Mouse (Mus musculus): Measurements from ENCODE around the gene Wdr11. TPM values are rescaled to one million over a fixed set of nuclear protein-coding genes. Genes with fewer than 3 reads are reported as not detected.

Wdr11 gene
- 39.4 and 44.3 TPM in 2 replicates for polyA plus RNA-seq (2014; fragmentation: Nextera tagmentation; extraction: Ambion mirVana)

- Histone ChIP-seq H3K4me3 (ENCODE audit: low read depth, low read length) (peak within 1 kb of the TSS; percentile 77), H3K27ac (ENCODE audit: low read depth, low read length) (peak within 1 kb of the TSS; percentile 88), H3K36me3 (ENCODE audit: control insufficient read depth, insufficient read depth, low read length) (no peaks in the 10 kb centered on the region), H3K4me2 (ENCODE audit: low read depth) (peak within 1 kb of the TSS; percentile 72), H3K27me3 (ENCODE audit: control insufficient read depth, insufficient read depth, low read length) (no peaks in the 10 kb centered on the region), H3K9me3 (ENCODE audit: control insufficient read depth, low read length) (no peaks in the 10 kb centered on the region), H3K4me1 (ENCODE audit: control insufficient read depth, insufficient read depth, low read length) (no peaks in the 10 kb centered on the region), H3K9ac (ENCODE audit: low read length) (peak within 1 kb of the TSS; percentile 90)
- DNase-seq (ENCODE audit: low spot score), result peak; percentile 81
- peak; percentile 72 for ATAC-seq (ENCODE audit: insufficient read depth, low FRiP score, low TSS enrichment)
- 3% methylated on average over 37 of the region's 37 CpGs for WGBS
These were observed at the start of gene Wdr11 for GRCm38 (mm10) chr7:129591371-129592131. Gene Wdr11, plus strand, starts transcription at chr7:129591863.

DNA sequence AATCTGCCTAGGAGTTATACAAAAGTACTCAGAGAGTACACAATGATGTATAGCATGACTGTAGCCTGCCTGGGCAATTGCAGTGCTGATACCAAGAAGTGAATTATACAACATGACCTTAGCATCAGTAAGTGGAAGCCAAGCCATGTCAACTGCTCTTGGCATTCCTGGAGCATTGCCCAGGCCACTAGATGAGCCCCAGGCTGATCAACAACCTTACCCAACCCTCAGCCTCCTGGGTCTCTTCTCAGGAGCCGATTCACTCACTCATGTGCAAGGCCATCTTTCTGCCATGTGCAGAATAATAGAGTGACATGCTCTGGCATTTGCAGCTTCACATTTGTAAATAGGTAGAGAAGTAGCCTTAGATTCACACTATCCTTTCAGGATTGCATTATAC is 24.1 kb upstream of the Wdr11 start:
- Histone ChIP-seq H3K4me2 (ENCODE audit: low read depth) (no peak overlapping the region), H3K36me3 (ENCODE audit: control insufficient read depth, insufficient read depth, low read length) (no peaks in the 10 kb centered on the region), H3K4me1 (ENCODE audit: control insufficient read depth, insufficient read depth, low read length) (no peaks in the 10 kb centered on the region), H3K4me3 (ENCODE audit: low read depth, low read length) (no peak overlapping the region), H3K27ac (ENCODE audit: low read depth, low read length) (no peak overlapping the region), H3K9me3 (ENCODE audit: control insufficient read depth, low read length) (no peaks in the 10 kb centered on the region), H3K9ac (ENCODE audit: low read length) (no peak overlapping the region), H3K27me3 (ENCODE audit: control insufficient read depth, insufficient read depth, low read length) (no peaks in the 10 kb centered on the region)
- 91% methylated on average over 1 of the region's 1 CpGs for WGBS
- ATAC-seq (ENCODE audit: insufficient read depth, low FRiP score, low TSS enrichment) (no peak), DNase-seq (ENCODE audit: low spot score) (no peak)

DNA sequence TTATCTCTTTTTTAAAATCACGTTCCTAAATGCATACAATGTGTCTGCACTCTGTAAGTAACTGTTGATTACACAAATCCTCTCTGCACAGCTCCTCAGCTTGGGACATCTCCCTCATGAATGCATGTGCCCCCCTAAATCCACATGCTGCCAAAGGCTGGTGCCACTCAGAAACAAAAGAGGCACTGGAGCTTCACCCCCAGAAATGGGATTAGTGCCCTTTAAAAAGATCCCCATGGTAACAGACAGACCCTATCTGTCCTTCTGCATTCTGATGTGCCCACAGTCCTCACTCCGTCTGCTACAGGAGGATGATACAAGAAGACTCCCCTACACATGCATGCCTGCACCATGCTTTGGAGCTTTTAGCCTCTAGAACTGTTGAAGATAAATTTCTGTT is 23.3 kb upstream of the Wdr11 start:
- H3K4me3 ChIP-seq (ENCODE audit: low read depth, low read length), result no peak overlapping the region
- ATAC-seq (ENCODE audit: insufficient read depth, low FRiP score, low TSS enrichment) (no peak), DNase-seq (ENCODE audit: low spot score) (no peak)

DNA sequence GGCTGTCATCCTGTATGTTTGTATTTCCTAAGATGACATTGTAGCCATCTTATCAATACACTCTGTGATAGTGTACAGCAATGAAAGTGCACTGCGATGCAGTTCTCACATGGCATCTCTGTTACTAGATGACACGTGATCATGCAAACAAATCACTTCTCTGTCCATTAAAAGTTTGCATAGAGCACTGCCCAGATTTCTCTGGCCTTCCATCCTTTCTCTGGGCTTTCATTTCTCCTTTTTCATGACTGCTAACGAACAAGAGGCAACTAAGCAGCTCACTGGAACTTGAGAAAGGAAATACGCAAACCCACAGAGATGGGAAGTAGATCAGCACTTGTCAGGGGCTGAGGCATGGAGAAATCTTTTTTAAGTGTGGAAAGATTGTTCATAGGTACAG is 17.2 kb upstream of the Wdr11 start:
- Histone ChIP-seq H3K27ac (ENCODE audit: low read depth, low read length) (no peak overlapping the region), H3K4me1 (ENCODE audit: control insufficient read depth, insufficient read depth, low read length) (no peaks in the 10 kb centered on the region), H3K4me3 (ENCODE audit: low read depth, low read length) (no peak overlapping the region), H3K27me3 (ENCODE audit: control insufficient read depth, insufficient read depth, low read length) (no peaks in the 10 kb centered on the region), H3K9me3 (ENCODE audit: control insufficient read depth, low read length) (no peaks in the 10 kb centered on the region), H3K4me2 (ENCODE audit: low read depth) (no peak overlapping the region), H3K36me3 (ENCODE audit: control insufficient read depth, insufficient read depth, low read length) (no peaks in the 10 kb centered on the region), H3K9ac (ENCODE audit: low read length) (no peak overlapping the region)
- ATAC-seq (ENCODE audit: insufficient read depth, low FRiP score, low TSS enrichment), result no peak
- 78% methylated on average over 4 of the region's 4 CpGs for WGBS
- DNase-seq (ENCODE audit: low spot score), result no peak

More for the DNA sequence above, 23.3 kb upstream of the Wdr11 start:
- Histone ChIP-seq H3K36me3 (ENCODE audit: control insufficient read depth, insufficient read depth, low read length) (no peaks in the 10 kb centered on the region), H3K27me3 (ENCODE audit: control insufficient read depth, insufficient read depth, low read length) (no peaks in the 10 kb centered on the region), H3K27ac (ENCODE audit: low read depth, low read length) (no peak overlapping the region), H3K4me2 (ENCODE audit: low read depth) (no peak overlapping the region), H3K9me3 (ENCODE audit: control insufficient read depth, low read length) (no peaks in the 10 kb centered on the region), H3K4me1 (ENCODE audit: control insufficient read depth, insufficient read depth, low read length) (no peaks in the 10 kb centered on the region), H3K9ac (ENCODE audit: low read length) (no peak overlapping the region)
- WGBS, result 40% methylated on average over 2 of the region's 2 CpGs

DNA sequence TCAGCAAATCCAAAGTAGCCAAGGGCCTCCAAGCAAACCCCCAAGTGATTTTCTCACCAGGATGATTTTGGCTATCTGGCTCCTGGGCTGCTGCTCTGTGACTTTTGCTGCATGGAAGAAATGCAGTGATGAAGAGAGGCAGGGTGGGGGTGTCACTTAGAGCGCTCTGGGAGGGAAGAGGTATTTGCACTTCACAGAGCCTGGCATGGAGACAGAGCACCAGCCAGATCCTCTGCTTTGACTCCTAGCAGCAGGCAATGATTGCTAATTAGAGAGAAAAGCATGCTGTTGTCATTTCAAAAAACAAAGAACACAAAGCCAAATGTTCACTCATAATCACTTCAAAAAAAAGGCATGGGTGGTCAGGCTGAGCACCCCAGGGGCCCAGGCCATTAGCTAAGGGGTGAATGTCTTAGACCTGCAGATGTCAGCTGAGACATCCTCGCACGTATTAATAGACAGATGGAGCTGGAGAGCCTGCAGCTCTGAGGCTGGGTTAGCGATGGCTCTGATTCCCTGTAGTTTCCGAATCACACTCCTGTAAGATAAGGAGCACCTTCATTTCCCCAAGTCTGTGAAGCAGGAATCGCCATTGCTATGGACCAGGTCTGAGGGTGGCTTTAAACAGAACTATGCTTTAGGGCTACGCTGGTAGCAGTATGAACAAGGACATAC is 16.4 kb upstream of the Wdr11 start:
- H3K36me3 ChIP-seq (ENCODE audit: control insufficient read depth, insufficient read depth, low read length), result no peaks in the 10 kb centered on the region

DNA sequence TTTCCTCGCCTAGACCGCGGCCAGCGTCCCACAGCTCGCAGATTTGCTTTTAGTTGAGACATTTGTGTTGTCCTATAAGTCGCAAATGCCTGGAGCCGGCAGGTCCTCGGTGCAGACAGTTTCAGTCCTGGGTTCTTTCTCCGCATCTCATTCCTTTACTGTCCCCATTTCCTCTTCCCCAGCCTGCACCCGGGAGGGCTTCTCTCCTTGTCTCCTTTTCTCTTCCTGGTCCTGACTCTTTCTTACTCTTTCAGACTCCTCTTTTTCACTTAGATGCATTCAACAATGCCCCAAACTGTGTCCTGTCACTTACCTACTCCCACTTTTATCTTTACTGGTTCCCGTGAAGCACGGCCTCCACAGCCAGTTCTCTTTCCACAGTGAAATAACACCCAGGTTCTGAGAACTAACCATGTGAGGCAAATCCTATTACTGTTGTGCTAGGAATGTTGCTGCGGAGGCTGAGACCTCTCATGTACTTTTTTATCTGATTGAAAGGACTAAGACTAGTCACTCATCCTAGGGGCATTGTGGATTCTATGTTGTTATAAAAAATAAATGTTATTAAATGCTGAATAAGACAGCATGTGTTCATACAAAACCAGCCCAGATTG is 576 bp downstream of the Wdr11 start:
- H3K9me3 ChIP-seq (ENCODE audit: control insufficient read depth, low read length), result no peaks in the 10 kb centered on the region
- WGBS, result 2% methylated on average over 13 of the region's 13 CpGs
- H3K9ac ChIP-seq (ENCODE audit: low read length), result peak overlapping the region; percentile 90
- no peaks in the 10 kb centered on the region for H3K36me3 ChIP-seq (ENCODE audit: control insufficient read depth, insufficient read depth, low read length)
- H3K27ac ChIP-seq (ENCODE audit: low read depth, low read length), result peak overlapping the region; percentile 88
- H3K27me3 ChIP-seq (ENCODE audit: control insufficient read depth, insufficient read depth, low read length), result no peaks in the 10 kb centered on the region
- H3K4me2 ChIP-seq (ENCODE audit: low read depth), result peak overlapping the region; percentile 72
- peak overlapping the region; percentile 77 for H3K4me3 ChIP-seq (ENCODE audit: low read depth, low read length)
- DNase-seq (ENCODE audit: low spot score), result no peak
- no peak for ATAC-seq (ENCODE audit: insufficient read depth, low FRiP score, low TSS enrichment)
- no peaks in the 10 kb centered on the region for H3K4me1 ChIP-seq (ENCODE audit: control insufficient read depth, insufficient read depth, low read length)

More for the DNA sequence above, 16.4 kb upstream of the Wdr11 start:
- H3K4me3 ChIP-seq (ENCODE audit: low read depth, low read length), result no peak overlapping the region
- H3K9ac ChIP-seq (ENCODE audit: low read length), result no peak overlapping the region
- H3K27me3 ChIP-seq (ENCODE audit: control insufficient read depth, insufficient read depth, low read length), result no peaks in the 10 kb centered on the region
- no peak overlapping the region for H3K4me2 ChIP-seq (ENCODE audit: low read depth)
- H3K9me3 ChIP-seq (ENCODE audit: control insufficient read depth, low read length), result no peaks in the 10 kb centered on the region
- H3K27ac ChIP-seq (ENCODE audit: low read depth, low read length), result no peak overlapping the region
- no peaks in the 10 kb centered on the region for H3K4me1 ChIP-seq (ENCODE audit: control insufficient read depth, insufficient read depth, low read length)
- DNase-seq (ENCODE audit: low spot score) (no peak), ATAC-seq (ENCODE audit: insufficient read depth, low FRiP score, low TSS enrichment) (no peak)
- WGBS, result 17% methylated on average over 7 of the region's 7 CpGs

- Histone ChIP-seq H3K4me2 (ENCODE audit: low read depth) (no peak overlapping the region), H3K4me1 (ENCODE audit: control insufficient read depth, insufficient read depth, low read length) (no peaks in the 10 kb centered on the region), H3K36me3 (ENCODE audit: control insufficient read depth, insufficient read depth, low read length) (peaks cover 3% of the 10 kb centered on the region; the same call in 1 of the 2 replicates), H3K27me3 (ENCODE audit: control insufficient read depth, insufficient read depth, low read length) (no peaks in the 10 kb centered on the region), H3K9me3 (ENCODE audit: control insufficient read depth, low read length) (no peaks in the 10 kb centered on the region), H3K4me3 (ENCODE audit: low read depth, low read length) (no peak overlapping the region), H3K27ac (ENCODE audit: low read depth, low read length) (no peak overlapping the region), H3K9ac (ENCODE audit: low read length) (no peak overlapping the region)
- ATAC-seq (ENCODE audit: insufficient read depth, low FRiP score, low TSS enrichment) (no peak), DNase-seq (ENCODE audit: low spot score) (no peak)
- 94% methylated on average over 2 of the region's 2 CpGs for whole genome bisulfite sequencing
These were observed 5.5 kb downstream of the Wdr11 start for GRCm38 (mm10) chr7:129597186-129597585.

DNA sequence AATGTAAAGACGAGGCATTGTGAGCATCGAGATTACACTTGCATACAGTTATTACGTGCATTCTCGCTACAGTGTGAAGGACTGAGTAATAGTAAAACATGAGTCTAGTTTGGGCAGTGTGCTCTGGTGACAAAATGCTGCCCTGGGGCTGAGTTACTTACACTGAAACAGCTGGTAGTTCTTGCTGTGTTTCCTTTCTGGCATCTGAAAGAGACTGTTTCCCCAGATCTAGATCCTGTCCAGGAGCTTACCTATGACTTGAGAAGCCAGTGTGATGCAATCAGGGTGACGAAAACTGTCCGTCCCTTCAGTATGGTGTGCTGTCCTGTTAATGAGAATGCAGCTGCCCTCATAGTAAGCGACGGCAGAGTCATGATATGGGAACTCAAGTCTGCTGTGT is 14.6 kb downstream of the Wdr11 start:
- Histone ChIP-seq H3K4me3 (ENCODE audit: low read depth, low read length) (no peak overlapping the region), H3K9me3 (ENCODE audit: control insufficient read depth, low read length) (no peaks in the 10 kb centered on the region), H3K9ac (ENCODE audit: low read length) (no peak overlapping the region), H3K27ac (ENCODE audit: low read depth, low read length) (no peak overlapping the region), H3K27me3 (ENCODE audit: control insufficient read depth, insufficient read depth, low read length) (no peaks in the 10 kb centered on the region), H3K4me2 (ENCODE audit: low read depth) (no peak overlapping the region), H3K4me1 (ENCODE audit: control insufficient read depth, insufficient read depth, low read length) (no peaks in the 10 kb centered on the region), H3K36me3 (ENCODE audit: control insufficient read depth, insufficient read depth, low read length) (peaks cover 9% of the 10 kb centered on the region)
- no peak for DNase-seq (ENCODE audit: low spot score)
- ATAC-seq (ENCODE audit: insufficient read depth, low FRiP score, low TSS enrichment), result no peak
- WGBS, result 95% methylated on average over 8 of the region's 8 CpGs

Measured in neural tube, embryonic 11.5 days (tissue).